In genomic region chr9:94539346-94539865, GRCm38 (mm10) we compare ENCODE assay signal across 7 mouse cellular contexts. TPM values are rescaled to one million over a fixed set of nuclear protein-coding genes. Genes with fewer than 3 reads are reported as not detected.
DNase-seq lines count a peak whose midpoint lies in the region; ATAC-seq and TF ChIP-seq lines count a peak whose summit lies in the region.

No protein-coding gene starts in this region.

- 0 out of 2 replicates have a peak, but pooled peaks cover under 1% of the 10 kb centered on the region for H3K4me1 ChIP-seq in lung, embryonic 14.5 days (ENCODE audit: insufficient read depth)
- peaks cover 1% of the 10 kb centered on the region; the same call in 1 of the 2 replicates for H3K4me1 ChIP-seq in embryonic fibroblast, embryonic 13.5 days (ENCODE audit: control insufficient read depth, insufficient read depth, low read length)
- H3K4me1 ChIP-seq in limb, embryonic 12.5 days (replicated peaks), result peaks cover 9% of the 10 kb centered on the region
- H3K4me1 ChIP-seq in stomach, embryonic 14.5 days (ENCODE audit: control insufficient read depth, insufficient read depth, low read length), result peaks cover under 1% of the 10 kb centered on the region; the same call in 1 of the 2 replicates

- DNase-seq in lung, embryonic 14.5 days, result peak; percentile 26
- no peak for DNase-seq in lung, adult 18-20 months
- no peak for DNase-seq in MN1 (ENCODE audit: low spot score)

- TF ChIP-seq CTCF in lung, embryonic 14.5 days (IDR thresholded peaks at IDR 0.05; ENCODE audit: low read depth), result no peak
- TF ChIP-seq CTCF in embryonic fibroblast, embryonic 13.5 days (IDR thresholded peaks at IDR 0.05; ENCODE audit: borderline replicate concordance, insufficient read depth, low read length), result no peak

- no peaks in the 10 kb centered on the region for H3K36me3 ChIP-seq in lung, embryonic 14.5 days (ENCODE audit: insufficient read depth)
- no peaks in the 10 kb centered on the region for H3K36me3 ChIP-seq in limb, embryonic 12.5 days
- no peaks in the 10 kb centered on the region for H3K36me3 ChIP-seq in stomach, embryonic 14.5 days (ENCODE audit: control insufficient read depth, insufficient read depth, low read length)

- peak overlapping the region; percentile 82 for H3K9ac ChIP-seq in lung, embryonic 14.5 days
- H3K9ac ChIP-seq in limb, embryonic 12.5 days (replicated peaks), result no peak overlapping the region
- H3K9ac ChIP-seq in stomach, embryonic 14.5 days (replicated peaks; ENCODE audit: low read depth, low read length), result 0 out of 2 replicates have a peak overlapping the region, but pooled peaks have one; percentile 74

- no peaks in the 10 kb centered on the region for H3K9me3 ChIP-seq in lung, embryonic 14.5 days (ENCODE audit: low read depth, low read length)
- no peaks in the 10 kb centered on the region for H3K9me3 ChIP-seq in limb, embryonic 12.5 days
- H3K9me3 ChIP-seq in stomach, embryonic 14.5 days (ENCODE audit: control insufficient read depth, low read depth, low read length), result no peaks in the 10 kb centered on the region

- H3K4me3 ChIP-seq in lung, embryonic 14.5 days (ENCODE audit: low read depth, low read length), result peak overlapping the region; percentile 77
- peak overlapping the region; percentile 56 for H3K4me3 ChIP-seq in embryonic fibroblast, embryonic 13.5 days (ENCODE audit: insufficient read depth, low read length)
- H3K4me3 ChIP-seq in limb, embryonic 12.5 days (replicated peaks), result peak overlapping the region; percentile 74
- H3K4me3 ChIP-seq in stomach, embryonic 14.5 days (ENCODE audit: low read depth, low read length), result peak overlapping the region; percentile 77

- no peaks in the 10 kb centered on the region for H3K27me3 ChIP-seq in lung, embryonic 14.5 days (ENCODE audit: insufficient read depth, low read length)
- no peaks in the 10 kb centered on the region for H3K27me3 ChIP-seq in limb, embryonic 12.5 days
- no peaks in the 10 kb centered on the region for H3K27me3 ChIP-seq in stomach, embryonic 14.5 days (ENCODE audit: control insufficient read depth, insufficient read depth, low read length)

- no peak for ATAC-seq in lung, embryonic 14.5 days (ENCODE audit: insufficient read depth)
- no peak for ATAC-seq in limb, embryonic 12.5 days (ENCODE audit: insufficient number of reproducible peaks, insufficient read depth, low FRiP score, low TSS enrichment, low read depth)
- no peak for ATAC-seq in stomach, embryonic 14.5 days (ENCODE audit: insufficient number of reproducible peaks, insufficient read depth, low FRiP score, low read depth)
- ATAC-seq in granulocyte monocyte progenitor cell, adult 5-6 weeks (replicated peaks; ENCODE audit: poor library complexity, severe bottlenecking), result no peak

- no peak for TF ChIP-seq POLR2A in embryonic fibroblast, embryonic 13.5 days (IDR thresholded peaks at IDR 0.05; ENCODE audit: low read depth, low read length)

- WGBS in lung, embryonic 14.5 days, result 35% methylated on average over 8 of the region's 8 CpGs
- 40% methylated on average over 8 of the region's 8 CpGs for whole genome bisulfite sequencing in limb, embryonic 12.5 days
- WGBS in stomach, embryonic 14.5 days, result 41% methylated on average over 8 of the region's 8 CpGs

- peak overlapping the region; percentile 86 for H3K4me2 ChIP-seq in lung, embryonic 14.5 days
- H3K4me2 ChIP-seq in limb, embryonic 12.5 days, result peak overlapping the region; percentile 81
- H3K4me2 ChIP-seq in stomach, embryonic 14.5 days (replicated peaks; ENCODE audit: low read depth, low read length), result peak overlapping the region; percentile 44

- 0 out of 2 replicates have a peak overlapping the region, but pooled peaks have one; percentile 8 for H3K27ac ChIP-seq in lung, embryonic 14.5 days (ENCODE audit: low read depth)
- H3K27ac ChIP-seq in embryonic fibroblast, embryonic 13.5 days (ENCODE audit: insufficient read depth, low read length), result no peak overlapping the region
- no peak overlapping the region for H3K27ac ChIP-seq in limb, embryonic 12.5 days
- no peak overlapping the region; the same call in 1 of the 2 replicates for H3K27ac ChIP-seq in stomach, embryonic 14.5 days (ENCODE audit: low read length)

RNA-seq across cellular contexts. Expression of gene 1190002N15Rik, which starts 1.5 kb away (rescaled TPM):
- 35.5 and 37.6 TPM in 2 replicates for polyA plus RNA-seq in lung, embryonic 14.5 days (2014; fragmentation: Nextera tagmentation; extraction: Ambion mirVana)
- polyA plus RNA-seq in embryonic fibroblast, embryonic 13.5 days (2011; ENCODE audit: insufficient read length, low read depth, missing spikeins), result 21.1 and 38.2 TPM in 2 replicates
- 22.2 and 43.8 TPM in 2 replicates for polyA plus RNA-seq in limb, embryonic 12.5 days (2016; fragmentation: Nextera tagmentation; extraction: Ambion mirVana)
- polyA plus RNA-seq in stomach, embryonic 14.5 days (2014; fragmentation: Nextera tagmentation; extraction: Ambion mirVana), result 12.4 and 14.2 TPM in 2 replicates
- total RNA-seq in granulocyte monocyte progenitor cell, adult 5-6 weeks (2014; fragmentation: Nextera tagmentation), result 13.3 and 14.3 TPM in 2 replicates
- 11.8 and 18.7 TPM in 2 replicates for total RNA-seq in granulocyte monocyte progenitor cell, adult 5-6 weeks (2017)
